Mouse (Mus musculus): ENCODE data around the gene Mindy3. TPM values are rescaled to one million over a fixed set of nuclear protein-coding genes. Genes with fewer than 3 reads are reported as not detected.
A peak's percentile ranks its signal among the peaks of the same experiment; 100 is the strongest.

Gene Mindy3
- total RNA-seq, 2 experiments from 2014 or later = 14.8 to 17.0 TPM

- DNase-seq = peak; percentile 77 to 89
Observed at GRCm38 (mm10) chr2:12301431-12302170, 117.7 kb downstream of the Mindy3 start, which contains the start of gene Itga8. Gene Itga8 (minus strand): TSS chr2:12301922.

GRCm38 (mm10) chr2:12300449-12301228, 118.6 kb downstream of the Mindy3 start:
- DNase-seq = no peak

GRCm38 (mm10) chr2:12297287-12297686, 122.0 kb downstream of the Mindy3 start:
- DNase-seq = no peak

Other genes starting within 250 kb of the Mindy3 start
- 1 to 10 TPM; 4.8 to 5.8 TPM for gene Itga8, start 117.5 kb downstream of the Mindy3 start, total RNA-seq (2021)